Mouse (Mus musculus) frontal cortex, postnatal 14 days (tissue): ENCODE measurements around the gene Ube3a.
A peak's percentile ranks its signal among the peaks of the same experiment; 100 is the strongest.

Experiments
- DNase-seq, 2 experiments: peaks; one replicate each; pipeline ENCODE4 v3.0.0; 2022; ENCODE audit warnings: low spot score in 2 of 2

Gene Ube3a

GRCm38 (mm10) chr7:59228045-59228865 lies at the start of gene Ube3a:
Ube3a (plus strand) TSS chr7:59228750.
- DNase-seq = peak; percentile 95 to 96

- DNase-seq = no peak
Measured at GRCm38 (mm10) chr7:59192831-59193230, 35.7 kb upstream of the Ube3a start.

GRCm38 (mm10) chr7:59214911-59215310 lies 13.6 kb upstream of the Ube3a start:
- DNase-seq = no peak

- DNase-seq = no peak
Measured at GRCm38 (mm10) chr7:59221244-59221643, 7.3 kb upstream of the Ube3a start.

- DNase-seq = no peak
Measured at GRCm38 (mm10) chr7:59228866-59229182, 274 bp downstream of the Ube3a start.

- peak; percentile 46 to 59 for DNase-seq
Measured at GRCm38 (mm10) chr7:59229183-59229911, 797 bp downstream of the Ube3a start.

GRCm38 (mm10) chr7:59230304-59230703 lies 1.8 kb downstream of the Ube3a start:
- no peak for DNase-seq

GRCm38 (mm10) chr7:59230768-59231167 lies 2.2 kb downstream of the Ube3a start:
- no peak for DNase-seq

- DNase-seq = no peak
Measured at GRCm38 (mm10) chr7:59231960-59232359, 3.4 kb downstream of the Ube3a start.

- no peak for DNase-seq
Measured at GRCm38 (mm10) chr7:59234773-59235401, 6.3 kb downstream of the Ube3a start.

- no peak for DNase-seq
Measured at GRCm38 (mm10) chr7:59243257-59243656, 14.7 kb downstream of the Ube3a start.

GRCm38 (mm10) chr7:59245541-59245940 lies 17.0 kb downstream of the Ube3a start:
- no peak for DNase-seq

- DNase-seq = no peak
Measured at GRCm38 (mm10) chr7:59253373-59253772, 24.8 kb downstream of the Ube3a start.

- no peak for DNase-seq
Measured at GRCm38 (mm10) chr7:59265538-59265937, 37.0 kb downstream of the Ube3a start.

GRCm38 (mm10) chr7:59271775-59272174 lies 43.2 kb downstream of the Ube3a start:
- no peak for DNase-seq

- no peak for DNase-seq
Measured at GRCm38 (mm10) chr7:59312576-59312975, 84.0 kb downstream of the Ube3a start.

- DNase-seq = no peak
Measured at GRCm38 (mm10) chr7:59322759-59323158, 94.2 kb downstream of the Ube3a start.
